Mouse (Mus musculus) hindlimb bud, embryonic 11.5 days (tissue): ENCODE measurements at regions not wholly inside any gene's neighbourhood (a gene's known extent, or its start where the extent isn't known, plus 50 kb on each side); places are given as distances from the start of the nearest gene placed in this dataset.

Experiments
- DNase-seq: peaks from one replicate; pipeline ENCODE4 v3.0.0-alpha.2; 2012; ENCODE audit warnings: low read depth, low spot score; ENCODE audit errors: extremely low spot score

DNA sequence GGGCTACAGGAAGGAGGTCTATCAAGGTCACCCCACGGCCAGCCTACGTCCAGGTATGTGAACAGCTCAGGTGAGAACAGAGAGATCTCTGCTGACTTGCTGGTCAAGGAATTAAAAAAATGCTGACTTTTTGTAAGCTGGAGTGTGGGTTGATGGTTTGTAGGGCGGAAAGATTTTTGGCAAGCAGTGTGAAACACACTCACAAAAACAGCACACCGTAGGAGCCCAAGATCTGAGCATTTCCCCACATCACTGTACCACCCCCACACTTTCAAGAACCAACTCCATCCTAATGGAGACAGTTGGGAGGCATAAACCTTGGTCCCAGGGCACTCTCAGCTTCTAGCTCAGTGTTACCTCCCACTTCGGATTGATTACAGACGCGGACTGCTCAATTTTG, 200.5 kb downstream of the Rplp1 start:
- no peak for DNase-seq

DNA sequence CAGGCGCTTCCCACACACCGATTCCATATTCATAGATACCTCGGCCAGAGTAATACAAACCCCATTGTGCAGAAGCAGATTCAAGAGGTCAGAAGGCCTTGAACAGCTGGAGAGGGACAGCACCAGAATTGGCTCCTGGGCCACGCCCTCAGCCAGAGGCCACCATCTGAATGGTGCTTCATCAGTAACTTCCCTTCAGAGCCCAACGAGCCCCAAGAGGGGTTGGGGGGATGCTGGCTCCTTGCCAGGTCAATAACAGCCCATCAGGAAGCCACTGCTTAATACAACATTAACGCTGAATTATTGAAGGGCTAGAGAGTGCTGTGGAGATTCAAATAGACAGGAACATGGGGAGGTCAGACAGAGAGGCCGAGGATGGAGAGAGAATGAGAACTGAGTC, 203.0 kb downstream of the Rplp1 start:
- DNase-seq = no peak

DNA sequence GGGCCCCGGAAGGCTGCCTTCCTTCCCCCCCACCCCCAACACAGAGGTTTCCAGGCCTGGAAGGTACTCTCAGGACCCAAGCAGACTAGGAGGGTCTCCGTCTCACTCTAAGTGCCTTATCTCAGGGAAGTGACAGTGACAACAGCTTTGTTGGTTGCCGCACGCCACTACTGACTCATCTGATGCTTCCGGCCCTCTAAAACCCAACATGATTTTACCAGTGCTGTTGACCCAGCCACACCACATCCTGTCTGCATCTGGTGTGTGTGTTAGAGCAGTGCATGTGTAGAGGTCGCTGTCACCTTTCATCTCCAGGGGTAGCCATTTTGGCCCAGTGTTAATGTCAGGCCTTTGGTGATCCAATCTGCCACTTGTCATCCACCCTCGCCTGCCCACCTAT, 206.5 kb downstream of the Rplp1 start:
- no peak for DNase-seq

DNA sequence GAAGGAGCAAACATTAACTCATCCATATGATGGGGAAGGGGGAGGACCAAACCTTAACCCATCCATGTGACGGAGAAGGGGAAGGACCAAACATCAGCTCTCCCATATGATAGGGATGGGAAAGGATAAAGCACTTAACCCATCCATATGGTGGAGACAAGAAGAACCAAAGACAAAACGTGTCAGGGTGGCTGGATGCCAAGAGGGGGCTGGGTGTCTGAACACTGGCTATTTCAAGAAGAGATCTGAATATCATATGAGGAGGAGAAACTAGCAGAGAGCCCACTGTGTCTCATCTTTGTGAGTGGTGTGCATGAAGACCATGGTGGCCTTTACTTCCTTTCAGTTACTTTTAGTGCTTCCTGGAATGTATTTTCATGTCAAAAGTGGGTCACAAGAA, 207.0 kb downstream of the Rplp1 start:
- no peak for DNase-seq

DNA sequence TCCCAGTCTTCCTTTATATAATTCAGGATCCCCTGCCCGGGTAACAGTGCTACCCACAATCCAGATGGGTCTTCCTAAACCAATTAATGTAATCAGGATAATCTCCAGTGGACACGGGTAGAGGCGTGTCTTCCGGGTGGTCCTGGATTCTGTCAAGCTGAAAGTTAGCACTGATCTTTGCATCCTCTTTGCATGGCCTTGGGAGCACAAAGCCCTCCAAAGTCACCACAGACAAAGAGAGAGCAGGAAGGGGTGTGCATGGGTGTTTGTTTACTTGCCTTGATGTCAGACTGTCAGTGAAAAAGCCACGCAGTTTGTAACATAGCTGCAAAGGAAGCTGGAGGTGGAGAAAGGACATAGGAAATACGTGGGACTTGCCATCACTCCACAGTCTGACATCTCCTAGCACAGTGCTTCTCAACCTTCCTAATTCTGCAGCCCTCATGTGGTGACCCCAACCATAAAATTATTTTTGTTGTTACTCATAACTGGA, 208.0 kb downstream of the Rplp1 start:
- no peak for DNase-seq

DNA sequence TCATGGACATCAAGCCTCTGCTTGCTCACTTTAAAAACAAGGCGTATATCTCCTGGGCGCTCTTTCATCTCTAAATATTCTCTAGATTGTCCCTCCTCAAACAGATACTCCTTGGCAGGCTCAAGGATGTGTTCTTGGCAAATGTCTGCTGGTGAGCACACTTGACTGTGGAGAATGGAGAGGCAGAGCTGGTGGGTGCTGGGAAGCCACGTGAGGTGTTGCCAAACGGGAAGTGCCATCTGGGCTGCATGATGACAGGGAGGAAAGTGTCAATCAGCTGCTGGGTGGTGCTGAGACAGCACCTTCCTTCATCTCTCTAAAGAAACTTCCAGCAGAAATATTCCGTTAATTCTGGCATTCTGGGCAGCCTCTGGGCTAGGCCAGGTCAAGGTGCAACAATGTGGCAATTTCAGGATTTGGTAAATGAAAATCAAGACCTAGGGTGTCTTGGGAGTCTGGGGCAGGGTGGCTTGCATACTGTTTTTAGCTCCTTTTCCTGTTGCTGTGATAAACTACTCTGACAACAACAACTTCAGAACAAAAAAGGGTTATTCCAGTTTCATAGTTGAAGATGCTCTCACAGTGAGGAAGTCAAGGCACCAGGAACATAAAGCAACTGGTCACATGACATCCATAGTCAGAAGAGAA, 208.6 kb downstream of the Rplp1 start:
- no peak for DNase-seq

DNA sequence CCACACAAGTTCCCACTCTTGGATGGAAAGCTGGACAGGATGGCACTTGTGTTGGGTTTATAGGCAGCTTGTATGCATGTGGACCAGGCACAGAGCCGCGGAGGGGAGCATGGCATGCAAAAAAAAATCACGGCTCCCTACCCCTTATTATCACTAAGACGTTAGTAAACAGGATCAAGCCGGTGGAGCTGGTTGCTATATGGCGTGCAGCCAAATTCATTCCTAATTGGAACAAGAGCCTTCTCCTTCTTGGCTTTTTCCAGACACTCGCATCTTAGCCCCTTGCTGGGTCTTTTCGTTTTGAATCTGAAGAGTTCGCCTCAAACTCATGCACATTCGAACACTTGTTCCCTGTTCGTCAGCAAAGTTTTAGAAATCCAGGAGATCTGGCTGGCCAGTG, 211.0 kb downstream of the Rplp1 start:
- DNase-seq = no peak

DNA sequence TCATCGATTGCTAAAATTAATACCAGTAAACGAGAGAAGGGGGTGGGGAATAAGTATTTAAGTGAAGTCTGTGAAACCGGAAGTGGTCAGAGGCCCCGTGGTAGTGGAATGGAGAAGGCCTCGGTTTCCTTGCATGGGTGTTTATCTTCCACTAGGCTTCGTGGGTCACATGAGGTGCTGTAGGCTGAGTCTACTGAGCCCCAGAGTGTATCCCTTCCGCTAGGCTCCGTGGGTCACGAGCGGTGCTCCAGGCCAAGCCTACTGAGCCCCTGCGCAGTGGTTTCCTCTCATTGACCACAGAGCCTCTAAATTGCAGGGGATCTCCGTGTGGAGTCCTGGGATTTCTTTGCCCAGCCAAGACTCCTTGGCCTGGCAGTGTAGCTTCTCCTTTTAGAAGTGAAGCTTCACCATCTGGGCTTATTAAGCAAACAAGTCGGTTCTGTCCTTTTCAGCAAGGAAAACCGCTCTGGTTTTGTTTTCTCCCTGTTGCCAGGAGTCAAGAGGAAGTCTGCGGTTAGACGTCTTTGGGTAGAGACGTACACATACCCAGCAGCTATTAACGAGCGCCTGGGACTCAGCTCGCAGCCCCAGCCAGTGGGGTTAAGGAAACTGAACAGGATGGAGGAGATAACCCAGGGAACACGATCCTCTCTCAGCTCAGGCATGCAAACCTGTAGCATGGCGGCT, 211.9 kb downstream of the Rplp1 start:
- no peak for DNase-seq

DNA sequence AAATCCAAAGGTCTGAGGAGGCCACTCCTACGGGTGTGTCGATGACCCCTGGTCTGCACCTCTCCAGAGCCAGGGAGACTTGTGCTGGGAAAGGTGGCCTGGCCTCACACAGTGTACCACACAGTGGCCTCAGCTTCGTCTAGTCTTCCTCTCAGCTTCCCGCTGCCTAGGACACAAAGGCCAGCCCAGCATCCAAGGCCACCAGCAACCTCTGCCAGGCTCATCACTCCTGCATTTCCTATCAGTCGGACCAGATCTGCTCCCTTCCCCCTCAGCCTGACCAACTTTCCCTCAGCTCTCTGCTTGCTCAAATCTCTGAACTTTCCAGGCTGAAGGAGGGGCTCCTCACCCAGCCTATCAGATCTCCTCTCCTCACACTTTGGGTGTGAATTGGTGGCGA, 213.8 kb downstream of the Rplp1 start:
- DNase-seq = no peak

DNA sequence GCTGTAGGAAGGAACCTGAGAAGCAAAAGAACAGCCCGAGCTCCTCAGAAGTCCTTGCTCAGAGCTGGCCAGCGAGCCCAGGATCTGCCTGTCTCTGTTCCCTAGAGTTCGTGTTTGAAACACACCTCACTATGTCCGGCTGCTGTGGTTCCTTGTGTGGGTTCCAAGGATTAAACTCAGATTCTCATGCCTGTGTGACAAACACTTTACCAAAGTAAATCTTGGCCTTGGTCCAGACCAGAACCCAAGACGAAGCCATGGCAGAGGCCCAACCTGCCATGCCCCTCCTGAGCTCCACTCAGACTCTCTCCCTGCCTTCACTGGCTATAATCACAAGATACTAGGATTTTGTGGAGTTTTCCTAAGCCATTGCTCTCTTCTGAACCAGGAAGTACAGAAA, 214.7 kb downstream of the Rplp1 start:
- no peak for DNase-seq

DNA sequence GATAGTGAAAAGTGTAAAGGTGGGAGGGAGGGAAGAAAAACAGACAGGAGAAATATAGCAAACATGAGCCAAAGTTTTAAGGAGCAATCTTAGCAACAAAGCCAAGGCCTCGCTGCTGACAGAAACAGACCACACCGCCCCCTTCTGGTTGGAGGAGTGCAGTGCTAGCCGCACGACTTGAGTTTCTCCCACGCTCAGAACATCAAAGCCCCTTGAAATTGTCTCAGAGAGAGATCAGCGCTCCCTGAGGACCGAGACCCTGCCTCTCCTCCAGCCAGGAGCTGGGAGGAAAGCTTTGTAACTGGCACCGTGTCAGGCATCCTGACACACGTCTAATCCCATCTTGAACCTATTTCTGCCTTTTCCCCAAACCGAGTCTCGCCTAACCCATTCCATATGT, 216.4 kb downstream of the Rplp1 start:
- peak; percentile 83 for DNase-seq

DNA sequence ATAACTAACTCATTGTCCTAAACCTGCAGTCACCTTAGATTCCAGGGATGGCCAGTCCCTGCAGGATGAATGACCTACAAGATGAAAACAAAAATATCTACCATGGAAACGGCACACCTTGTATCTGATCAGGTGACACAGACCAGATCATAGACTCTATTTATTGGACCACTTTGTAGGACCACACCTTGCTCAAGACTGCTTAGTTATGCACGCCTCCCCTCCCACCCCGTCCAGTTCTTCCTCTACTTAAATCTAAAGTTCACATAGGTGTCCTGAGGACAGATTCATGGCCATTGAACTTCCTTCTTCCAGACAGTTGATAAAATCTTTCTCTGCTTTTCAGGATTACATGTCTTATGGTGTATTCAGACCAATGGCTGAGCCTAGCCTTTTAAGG, 217.5 kb downstream of the Rplp1 start:
- DNase-seq = no peak

DNA sequence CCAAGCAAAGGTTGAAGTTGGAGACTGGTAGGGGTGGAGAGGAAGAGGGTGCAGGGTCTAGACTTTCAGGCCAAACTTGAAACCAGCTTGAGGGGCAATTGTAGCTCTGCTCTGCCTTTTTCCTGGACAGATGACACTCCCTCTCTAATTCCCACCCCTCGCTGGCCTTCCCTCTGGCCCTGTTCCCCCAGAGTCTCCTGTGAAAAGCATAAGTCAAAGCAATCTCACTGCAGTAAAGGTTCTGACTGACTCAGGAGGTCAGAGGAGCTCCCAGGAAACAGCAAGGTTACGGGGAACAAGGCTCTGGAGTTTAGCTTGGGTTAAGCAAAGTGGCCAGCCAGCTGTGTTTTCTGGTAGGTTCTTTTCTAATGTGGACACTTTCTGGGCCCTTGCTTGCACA, 218.5 kb downstream of the Rplp1 start:
- no peak for DNase-seq

DNA sequence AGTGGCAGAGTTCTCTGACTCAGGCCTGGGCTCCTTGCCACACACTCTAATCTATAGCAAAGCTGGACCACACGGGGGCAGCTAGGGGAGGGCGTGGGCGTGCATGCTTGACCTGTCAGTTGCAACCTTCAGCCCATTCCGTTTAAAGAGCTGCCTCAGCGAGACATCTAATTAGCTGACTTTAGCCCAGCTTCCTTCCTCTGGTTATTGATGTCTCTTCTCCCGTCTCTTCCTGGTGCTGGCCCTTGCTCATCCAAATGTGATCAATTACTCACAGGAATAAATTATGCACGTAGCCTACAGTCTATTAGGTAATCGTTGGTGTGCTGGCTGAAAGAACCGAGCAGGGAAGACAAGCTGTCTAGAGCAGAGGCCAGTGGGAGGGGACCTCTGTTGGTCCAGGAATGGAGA, 219.0 kb downstream of the Rplp1 start:
- DNase-seq = no peak

DNA sequence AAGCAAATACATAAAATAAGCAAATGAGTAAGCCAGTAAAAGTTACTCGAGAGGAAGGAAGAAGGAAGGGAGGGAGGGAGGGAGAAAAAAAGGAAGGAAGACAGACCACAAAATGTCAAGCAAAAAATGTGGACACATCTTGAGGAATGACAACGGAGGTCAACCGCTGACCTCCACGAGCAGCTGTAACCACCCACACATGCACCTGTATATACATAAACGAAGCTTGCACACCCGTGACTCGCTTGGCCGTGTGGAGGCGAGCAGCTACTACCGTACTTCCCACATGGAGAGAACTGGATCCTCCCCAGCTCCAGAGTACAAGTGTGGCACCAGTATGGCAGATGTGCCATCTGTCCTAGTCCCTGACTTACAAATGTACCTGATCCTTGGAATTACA, 220.1 kb downstream of the Rplp1 start:
- DNase-seq = no peak

DNA sequence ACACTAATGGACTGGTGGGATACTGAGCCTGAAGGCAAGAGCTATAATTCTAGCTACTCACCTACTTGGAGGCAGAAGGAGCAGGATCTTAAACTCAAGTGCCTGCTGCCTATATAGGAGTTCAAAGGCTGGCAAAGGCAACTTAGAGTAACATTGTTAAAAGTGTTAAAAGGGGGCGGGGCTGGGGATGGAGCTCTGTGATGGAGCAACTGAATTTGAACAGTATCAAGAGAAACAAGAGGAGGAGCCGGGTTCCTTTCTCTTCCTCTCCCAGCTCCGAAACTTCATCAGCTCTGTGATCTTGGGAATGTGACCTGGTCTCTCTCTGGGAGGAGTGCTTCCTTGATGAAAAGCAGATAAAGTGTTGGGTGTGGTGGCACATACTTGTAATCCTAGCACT, 223.6 kb downstream of the Rplp1 start:
- DNase-seq = no peak

DNA sequence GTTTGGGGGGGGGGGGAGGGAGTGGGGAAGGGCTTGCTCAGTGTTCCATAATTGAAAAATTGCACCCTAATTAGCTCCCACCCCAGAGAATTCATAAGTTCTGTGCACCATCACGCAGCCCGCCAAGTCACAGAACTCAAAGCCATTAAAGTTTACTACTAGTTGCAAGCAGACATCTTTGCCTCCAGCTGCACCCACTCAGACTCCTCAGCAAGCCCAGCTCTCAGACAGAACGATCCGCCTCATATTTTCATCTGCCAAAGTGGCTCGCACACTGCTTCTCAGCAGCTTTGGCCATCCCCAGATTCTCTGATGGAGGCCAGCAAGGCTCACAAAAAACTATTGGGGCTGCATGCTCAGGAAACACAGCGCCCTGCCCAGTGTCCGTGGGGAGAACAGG, 224.4 kb downstream of the Rplp1 start:
- no peak for DNase-seq

DNA sequence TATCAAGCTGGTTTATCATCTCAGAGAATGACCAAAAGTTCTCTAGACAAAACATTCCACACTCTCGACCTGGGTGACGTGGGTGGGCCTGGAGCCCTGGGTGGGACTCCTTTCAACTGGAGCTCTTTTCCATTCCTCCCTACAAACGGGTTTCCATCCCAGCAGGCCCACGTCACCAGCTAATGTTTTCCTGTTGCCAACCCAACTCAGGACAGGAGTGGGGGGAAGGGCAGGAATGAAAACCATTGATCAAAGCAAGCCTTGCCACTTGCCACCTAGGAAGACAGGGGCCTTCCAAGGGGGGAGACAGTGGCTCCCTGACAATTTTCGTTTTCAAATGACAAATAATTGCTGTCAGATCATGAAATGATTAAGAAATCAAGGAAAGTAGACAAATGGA, 224.8 kb downstream of the Rplp1 start:
- DNase-seq = no peak

DNA sequence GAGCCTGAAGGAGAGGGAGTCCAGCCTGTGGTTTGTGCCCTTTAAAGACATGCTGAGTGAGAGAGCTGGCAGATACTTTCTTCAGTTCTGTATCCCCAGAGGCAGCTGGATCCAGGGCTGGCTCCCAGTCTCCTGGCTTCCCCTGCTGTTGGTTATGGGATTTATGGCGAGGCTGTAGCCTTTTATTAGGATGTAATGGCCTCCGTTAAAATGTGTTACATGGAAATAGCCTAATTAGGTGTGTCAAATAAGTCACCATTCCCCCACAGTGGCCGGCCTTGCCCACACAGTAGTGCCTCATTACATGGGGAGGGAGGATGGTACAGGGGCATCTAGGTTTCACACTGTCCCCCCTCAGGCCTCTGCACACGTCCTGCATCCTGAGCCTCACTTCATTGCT, 230.8 kb downstream of the Rplp1 start:
- DNase-seq = no peak

DNA sequence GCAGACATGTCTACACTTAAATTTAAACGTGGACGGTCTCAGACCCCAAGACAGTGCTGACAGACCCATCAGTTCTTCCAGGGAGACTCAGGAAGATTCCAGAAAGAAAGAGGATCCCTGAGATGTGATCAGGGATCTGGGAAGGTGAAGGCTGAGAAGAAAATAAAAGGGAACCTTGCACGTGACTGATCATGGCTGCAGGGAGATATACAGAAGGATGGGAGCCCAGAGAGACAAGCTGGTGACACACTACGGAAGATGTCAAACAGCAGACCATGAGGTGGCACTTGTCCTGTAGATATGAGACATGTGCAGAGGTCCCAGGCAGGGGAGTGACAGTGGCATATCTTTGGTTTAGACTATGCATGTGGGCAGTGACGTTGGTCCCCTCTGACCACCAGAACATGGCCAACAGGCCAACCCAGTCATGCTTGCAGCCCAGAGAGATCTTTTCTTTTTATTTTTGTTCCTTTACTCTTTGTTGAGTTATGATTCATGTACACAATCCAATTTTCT, 231.5 kb downstream of the Rplp1 start:
- DNase-seq = no peak

DNA sequence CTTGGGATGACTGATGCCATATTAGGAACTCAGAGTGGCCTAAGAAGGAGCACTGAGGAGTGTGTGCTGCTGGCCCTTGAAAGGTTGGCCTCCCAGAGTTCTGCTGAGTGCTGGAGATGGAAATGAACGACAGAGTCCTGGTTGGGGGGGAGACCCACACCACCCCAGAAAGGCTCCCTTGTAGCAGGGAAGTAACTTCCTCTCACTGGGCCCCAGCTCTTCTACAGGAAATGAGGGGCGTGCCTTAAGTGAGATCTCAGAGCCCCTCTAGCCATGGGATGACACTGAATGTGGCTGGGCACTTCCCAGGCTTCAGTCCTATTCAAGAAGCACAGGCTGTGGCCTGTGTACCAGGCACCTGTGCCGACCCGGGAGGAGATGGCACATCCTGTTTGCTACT, 232.0 kb downstream of the Rplp1 start:
- no peak for DNase-seq

DNA sequence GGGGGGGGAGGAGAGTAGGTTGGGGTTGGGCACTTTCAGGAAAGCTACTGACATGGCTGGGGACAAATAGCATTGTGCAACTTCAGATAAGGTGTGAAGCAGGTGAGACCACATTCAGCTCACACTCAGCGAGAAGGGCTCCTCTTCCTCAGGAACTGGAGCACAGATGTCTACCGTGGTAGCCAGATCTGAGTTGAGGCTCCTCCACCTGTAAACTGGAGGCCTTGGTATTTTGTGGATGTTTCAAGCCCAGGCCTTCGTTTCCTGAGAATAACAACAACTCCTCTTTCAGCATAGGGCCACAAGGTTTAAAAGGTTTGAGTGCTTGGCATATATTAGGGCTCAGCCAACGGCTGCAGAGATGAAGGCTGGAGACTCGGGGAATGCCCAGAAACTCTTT, 232.9 kb downstream of the Rplp1 start:
- no peak for DNase-seq

DNA sequence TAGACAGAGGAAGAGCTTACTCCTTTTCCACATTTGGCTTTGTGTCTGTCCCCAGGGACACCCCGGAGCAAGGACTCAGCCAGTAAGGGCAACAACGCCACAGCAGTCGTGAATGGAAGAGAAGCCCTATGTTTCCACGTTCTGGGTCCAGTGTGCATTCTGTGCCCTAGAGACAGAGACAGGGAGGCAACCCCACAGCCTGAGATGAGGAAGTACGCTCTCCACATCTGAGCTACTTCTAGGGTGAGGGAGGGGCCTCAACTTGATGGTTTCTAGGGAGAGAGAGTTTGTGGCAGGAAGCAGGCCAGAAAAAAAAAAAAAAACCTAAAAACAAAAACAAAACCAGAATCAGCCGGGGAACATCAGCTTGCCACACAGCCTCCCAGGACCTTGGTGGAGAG, 233.4 kb downstream of the Rplp1 start:
- no peak for DNase-seq
